Mouse (Mus musculus) R1 (cell line): ENCODE measurements at regions not wholly inside any gene's neighbourhood (a gene's known extent, or its start where the extent isn't known, plus 50 kb on each side); places are given as distances from the start of the nearest gene placed in this dataset.
"Not testable (repeated sequence)": the region's sequence is repeated elsewhere in the genome, so short reads cannot be mapped to it uniquely, and the experiment has no call there.

Experiments
- DNase-seq: peaks from one replicate; pipeline ENCODE4 v3.0.0-alpha.2; 2018; ENCODE audit warnings: low read depth, low spot score

- no peak for DNase-seq
Measured at GRCm38 (mm10) chr14:47920638-47921347, 199.8 kb upstream of the Peli2 start.

GRCm38 (mm10) chr14:47921811-47922277, 198.8 kb upstream of the Peli2 start:
- no peak for DNase-seq

- DNase-seq = no peak
Measured at GRCm38 (mm10) chr14:47926416-47926815, 194.2 kb upstream of the Peli2 start.

GRCm38 (mm10) chr14:47935401-47935800, 185.2 kb upstream of the Peli2 start:
- DNase-seq = no peak

GRCm38 (mm10) chr14:47937081-47937651, 183.5 kb upstream of the Peli2 start:
- no peak for DNase-seq

- DNase-seq = peak; percentile 13
Measured at GRCm38 (mm10) chr14:47939781-47940590, 180.6 kb upstream of the Peli2 start.

GRCm38 (mm10) chr14:47942671-47943070, 178.0 kb upstream of the Peli2 start:
- no peak for DNase-seq

- no peak for DNase-seq
Measured at GRCm38 (mm10) chr14:47944595-47944994, 176.0 kb upstream of the Peli2 start.

- DNase-seq = no peak
Measured at GRCm38 (mm10) chr14:47951041-47951440, 169.6 kb upstream of the Peli2 start.

GRCm38 (mm10) chr14:47958171-47958570, 162.5 kb upstream of the Peli2 start:
- DNase-seq = no peak

- no peak for DNase-seq
Measured at GRCm38 (mm10) chr14:47959366-47960280, 161.0 kb upstream of the Peli2 start.

GRCm38 (mm10) chr14:47964806-47965205, 155.8 kb upstream of the Peli2 start:
- DNase-seq = not testable (repeated sequence)

GRCm38 (mm10) chr14:47969871-47970270, 150.8 kb upstream of the Peli2 start:
- no peak for DNase-seq

- DNase-seq = not testable (repeated sequence)
Measured at GRCm38 (mm10) chr14:47973161-47973560, 147.5 kb upstream of the Peli2 start.

GRCm38 (mm10) chr14:47982993-47983740, 137.5 kb upstream of the Peli2 start:
- DNase-seq = no peak

GRCm38 (mm10) chr14:47986483-47986882, 134.1 kb upstream of the Peli2 start:
- DNase-seq = peak; percentile 39

GRCm38 (mm10) chr14:47986941-47987340, 133.7 kb upstream of the Peli2 start:
- no peak for DNase-seq

- no peak for DNase-seq
Measured at GRCm38 (mm10) chr14:47987392-47988075, 133.1 kb upstream of the Peli2 start.

GRCm38 (mm10) chr14:47988131-47988530, 132.5 kb upstream of the Peli2 start:
- DNase-seq = no peak

GRCm38 (mm10) chr14:47989315-47989714, 131.3 kb upstream of the Peli2 start:
- DNase-seq = no peak
